Mouse (Mus musculus) CH12.LX (cell line): ENCODE measurements at regions not wholly inside any gene's neighbourhood (a gene's known extent, or its start where the extent isn't known, plus 50 kb on each side); places are given as distances from the start of the nearest gene placed in this dataset.
A peak's percentile ranks its signal among the peaks of the same experiment; 100 is the strongest.

Experiments
- DNase-seq: peaks from one replicate; pipeline ENCODE4 v3.0.0-alpha.2; 2013; ENCODE audit errors: extremely low read depth
- H3K27ac ChIP-seq: 2 replicates; pipeline ENCODE4 v1.5.1; 2012; ENCODE audit warnings: low read depth, mild to moderate bottlenecking, control low read depth, moderate library complexity; ENCODE audit not compliant: insufficient read depth
- H3K27me3 ChIP-seq: replicated peaks from 2 replicates; pipeline ENCODE3; 2012; ENCODE audit warnings: inconsistent platforms
- H3K36me3 ChIP-seq, 2 experiments: replicated peaks in 1 of 2; 2 replicates each; pipeline versions ENCODE3 to v1.6.1; 2012; ENCODE audit warnings: inconsistent platforms in 1 of 2, low read length in 1 of 2, mild to moderate bottlenecking in 1 of 2, mixed read lengths in 1 of 2, moderate library complexity in 1 of 2; ENCODE audit not compliant: control insufficient read depth in 1 of 2, insufficient read depth in 1 of 2
- H3K4me1 ChIP-seq, 2 experiments: 2 replicates each; pipeline ENCODE4 v1.6.1; 2012; ENCODE audit warnings: inconsistent platforms in 1 of 2, moderate library complexity in 1 of 2; ENCODE audit not compliant: insufficient read depth in 2 of 2, control insufficient read depth in 1 of 2
- H3K4me2 ChIP-seq: 2 replicates; pipeline ENCODE4 v1.6.1; 2012; ENCODE audit warnings: low read depth, mild to moderate bottlenecking, control low read depth; ENCODE audit not compliant: poor library complexity, insufficient read depth, severe bottlenecking
- H3K4me3 ChIP-seq, 3 experiments: fragments of 150-350 bp in 1 of 3; sonication (generic) in 1 of 3; replicated peaks in 1 of 3; 2 replicates each; pipeline versions ENCODE3 to v1.5.1; 2011 to 2012; ENCODE audit warnings: low read depth in 2 of 3, low read length in 2 of 3, mild to moderate bottlenecking in 2 of 3, moderate library complexity in 2 of 3, control low read depth in 1 of 3, improper control_type of control experiment in 1 of 3, inconsistent platforms in 1 of 3, mixed read lengths in 1 of 3; ENCODE audit not compliant: poor library complexity in 1 of 3
- H3K79me2 ChIP-seq: replicated peaks from 2 replicates; pipeline ENCODE4 v1.6.1; 2012; ENCODE audit warnings: mild to moderate bottlenecking, moderate library complexity; ENCODE audit not compliant: control insufficient read depth, poor library complexity, insufficient read depth, severe bottlenecking; ENCODE audit errors: extremely low read depth
- H3K9ac ChIP-seq: 2 replicates; pipeline ENCODE4 v1.6.1; 2012; ENCODE audit warnings: low read depth, mild to moderate bottlenecking, control low read depth, moderate library complexity; ENCODE audit not compliant: insufficient read depth
- H3K9me3 ChIP-seq: replicated peaks from 2 replicates; pipeline ENCODE3; 2012; ENCODE audit warnings: low read length, inconsistent platforms, mixed read lengths
- BHLHE40 ChIP-seq: IDR thresholded peaks from 2 replicates; pipeline ENCODE4 v1.6.1; 2011; ENCODE audit warnings: mild to moderate bottlenecking, low read depth, low read length, improper control_type of control experiment
- CHD1 ChIP-seq: IDR thresholded peaks from 2 replicates; pipeline ENCODE4 v1.6.1; 2012; ENCODE audit warnings: low read depth, low read length, improper control_type of control experiment, inconsistent platforms
- CHD2 ChIP-seq: IDR thresholded peaks from 2 replicates; pipeline ENCODE4 v1.6.1; 2011; ENCODE audit warnings: low read length, improper control_type of control experiment
- ELF1 ChIP-seq: IDR thresholded peaks from 2 replicates; pipeline ENCODE4 v1.6.1; 2014; ENCODE audit warnings: low read depth, mild to moderate bottlenecking, inconsistent platforms, low read length, improper control_type of control experiment
- EP300 ChIP-seq: IDR thresholded peaks from 2 replicates; pipeline ENCODE4 v1.6.1; 2011; ENCODE audit warnings: low read length, improper control_type of control experiment
- ETS1 ChIP-seq: conservative IDR thresholded peaks from 2 replicates; pipeline ENCODE4 v1.6.1; 2012; ENCODE audit warnings: low read depth, mild to moderate bottlenecking, inconsistent platforms, low read length, improper control_type of control experiment, moderate library complexity
- HCFC1 ChIP-seq: IDR thresholded peaks from 2 replicates; pipeline ENCODE4 v1.6.1; 2012; ENCODE audit warnings: low read depth, mild to moderate bottlenecking, inconsistent platforms, low read length, improper control_type of control experiment
- JUN ChIP-seq: IDR thresholded peaks from 2 replicates; pipeline ENCODE4 v1.6.1; 2011; ENCODE audit warnings: low read depth, mild to moderate bottlenecking, low read length, improper control_type of control experiment, moderate library complexity; ENCODE audit not compliant: insufficient read depth
- JUND ChIP-seq: conservative IDR thresholded peaks from 2 replicates; pipeline ENCODE4 v1.6.1; 2011; ENCODE audit warnings: low read depth, low read length, improper control_type of control experiment
- MAFK ChIP-seq: IDR thresholded peaks from 2 replicates; pipeline ENCODE4 v1.6.1; 2011; ENCODE audit warnings: low read length, improper control_type of control experiment; ENCODE audit not compliant: insufficient replicate concordance
- MAX ChIP-seq: IDR thresholded peaks from 2 replicates; pipeline ENCODE4 v1.6.1; 2011; ENCODE audit warnings: low read length, improper control_type of control experiment
- MAZ ChIP-seq: IDR thresholded peaks from 2 replicates; pipeline ENCODE4 v1.6.1; 2012; ENCODE audit warnings: low read depth, mild to moderate bottlenecking, inconsistent platforms, low read length, improper control_type of control experiment, moderate library complexity
- MEF2A ChIP-seq: IDR thresholded peaks from 2 replicates; pipeline ENCODE4 v1.6.1; 2014; ENCODE audit warnings: low read depth, mild to moderate bottlenecking, inconsistent platforms, low read length, improper control_type of control experiment, borderline replicate concordance
- MXI1 ChIP-seq: IDR thresholded peaks from 2 replicates; pipeline ENCODE4 v1.6.1; 2011; ENCODE audit warnings: mild to moderate bottlenecking, low read depth, low read length, improper control_type of control experiment
- MYC ChIP-seq: IDR thresholded peaks from 2 replicates; pipeline ENCODE4 v1.6.1; 2011; ENCODE audit warnings: low read depth, mild to moderate bottlenecking, improper control_type of control experiment, low read length
- NRF1 ChIP-seq: IDR thresholded peaks from 2 replicates; pipeline ENCODE4 v1.6.1; 2014; ENCODE audit warnings: low read depth, mild to moderate bottlenecking, inconsistent platforms, low read length, improper control_type of control experiment, moderate library complexity
- SIN3A ChIP-seq: IDR thresholded peaks from 2 replicates; pipeline ENCODE4 v1.6.1; 2012; ENCODE audit warnings: low read length, improper control_type of control experiment, inconsistent platforms
- SMC3 ChIP-seq: IDR thresholded peaks from 2 replicates; pipeline ENCODE4 v1.6.1; 2011; ENCODE audit warnings: low read depth, low read length, improper control_type of control experiment
- TBP ChIP-seq: conservative IDR thresholded peaks from 2 replicates; pipeline ENCODE4 v1.6.1; 2011; ENCODE audit warnings: low read depth, low read length, improper control_type of control experiment
- TCF12 ChIP-seq: IDR thresholded peaks from 2 replicates; pipeline ENCODE4 v1.6.1; 2014; ENCODE audit warnings: low read depth, mild to moderate bottlenecking, inconsistent platforms, low read length, improper control_type of control experiment
- UBTF ChIP-seq: IDR thresholded peaks from 2 replicates; pipeline ENCODE4 v1.6.1; 2012; ENCODE audit warnings: low read depth, mild to moderate bottlenecking, inconsistent platforms, low read length, improper control_type of control experiment, moderate library complexity
- USF1 ChIP-seq: IDR thresholded peaks from 2 replicates; pipeline ENCODE4 v1.6.1; 2014; ENCODE audit warnings: low read depth, mild to moderate bottlenecking, inconsistent platforms, low read length, improper control_type of control experiment
- USF2 ChIP-seq: conservative IDR thresholded peaks from 2 replicates; pipeline ENCODE4 v1.6.1; 2011; ENCODE audit warnings: low read depth, low read length, improper control_type of control experiment
- ZC3H11A ChIP-seq: IDR thresholded peaks from 2 replicates; pipeline ENCODE4 v1.6.1; 2012; ENCODE audit warnings: low read depth, mild to moderate bottlenecking, inconsistent platforms, low read length, improper control_type of control experiment
- ZNF384 ChIP-seq: IDR thresholded peaks from 2 replicates; pipeline ENCODE4 v1.6.1; 2012; ENCODE audit warnings: low read depth, low read length, improper control_type of control experiment, inconsistent platforms
- dilution Hi-C: fragments of 300-500 bp; cut with MboI; formaldehyde crosslinking; loops from 2 replicates; pipeline ENCODE4 v1.14.3; 2020; ENCODE audit warnings: low sequenced_read_pairs; ENCODE audit not compliant: extremely low pct_unique_long_range_greater_than_20kb, extremely low pct_ligation_motif_present
- in situ Hi-C: fragments of 300-500 bp; cut with MboI; formaldehyde crosslinking; loops from 3 replicates; pipeline ENCODE4 v1.14.3; 2019; ENCODE audit warnings: low sequenced_read_pairs, low pct_ligation_motif_present, low pct_unique_long_range_greater_than_20kb, mixed read lengths

- in situ Hi-C loops (loop anchor here (10.0 to 25.0 kb wide), 5 partner anchors 68 to 1025 kb away; partner anchors contain the start of genes Efcab11, Kcnk13, Psmc1 and Tdp1), dilution Hi-C loops (no loop called here)
- TF ChIP-seq USF2 (no peak), MAZ (no peak), CHD1 (no peak), UBTF (no peak), SMC3 (no peak)
- Histone ChIP-seq H3K4me3 (no peak overlapping the region), H3K79me2 (no peaks in the 10 kb centered on the region), H3K9ac (no peak overlapping the region), H3K4me2 (no peak overlapping the region), H3K4me1 (peaks cover 2 to 14% of the 10 kb centered on the region in 2 experiments; a peak in 2 of 4 replicates), H3K27me3 (peaks cover 2% of the 10 kb centered on the region), H3K27ac (no peak overlapping the region), H3K9me3 (no peaks in the 10 kb centered on the region), H3K36me3 (no peaks in the 10 kb centered on the region)
- DNase-seq, result no peak
Measured at GRCm38 (mm10) chr12:99087286-99087685, 166.9 kb downstream of the Ttc8 start.

- no peak overlapping the region for H3K9ac ChIP-seq
- peak; percentile 48 for DNase-seq
- no peak overlapping the region for H3K4me2 ChIP-seq
- H3K36me3 ChIP-seq, result no peaks in the 10 kb centered on the region
- no peak overlapping the region for H3K4me3 ChIP-seq
- H3K27ac ChIP-seq, result no peak overlapping the region
- no peaks in the 10 kb centered on the region for H3K79me2 ChIP-seq
- dilution Hi-C loops, result no loop called here
- H3K4me1 ChIP-seq, result peaks cover 13 to 47% of the 10 kb centered on the region in 2 experiments; a peak in 3 of 4 replicates
- TF ChIP-seq EP300 (peak; percentile 52), SIN3A (no peak), JUND (no peak), ZC3H11A (no peak), TCF12 (0 out of 2 replicates have a peak, but pooled peaks have one; percentile 27)
- in situ Hi-C loops, result loop anchor here (10.0 to 25.0 kb wide), 4 partner anchors 303 to 1021 kb away; partner anchors contain the start of genes Efcab11, Psmc1 and Tdp1
- no peaks in the 10 kb centered on the region for H3K9me3 ChIP-seq
- H3K27me3 ChIP-seq, result peaks cover 2% of the 10 kb centered on the region
Measured at GRCm38 (mm10) chr12:99091770-99092169, 171.4 kb downstream of the Ttc8 start.

GRCm38 (mm10) chr12:99093151-99093550 lies 172.8 kb downstream of the Ttc8 start:
- Histone ChIP-seq H3K9ac (no peak overlapping the region), H3K4me1 (peaks cover 13 to 53% of the 10 kb centered on the region in 2 experiments; a peak in 3 of 4 replicates), H3K9me3 (no peaks in the 10 kb centered on the region), H3K4me3 (no peak overlapping the region), H3K36me3 (no peaks in the 10 kb centered on the region), H3K27ac (no peak overlapping the region), H3K79me2 (no peaks in the 10 kb centered on the region), H3K4me2 (no peak overlapping the region), H3K27me3 (peaks cover 2% of the 10 kb centered on the region)
- dilution Hi-C loops, result no loop called here
- peak; percentile 86 for DNase-seq
- in situ Hi-C loops, result loop anchor here (10.0 to 25.0 kb wide), 4 partner anchors 302 to 1019 kb away; partner anchors contain the start of genes Efcab11, Psmc1 and Tdp1
- no peak for TF ChIP-seq USF1
- 0 out of 2 replicates have a peak, but pooled peaks have one; percentile 5 for TF ChIP-seq MAX
- no peak for TF ChIP-seq ZC3H11A
- no peak for TF ChIP-seq CHD2
- TF ChIP-seq JUN, result no peak
- no peak for TF ChIP-seq MAZ
- TF ChIP-seq EP300, result 0 out of 2 replicates have a peak, but pooled peaks have one; percentile 42
- TF ChIP-seq MEF2A, result no peak
- TF ChIP-seq MAFK, result 0 out of 2 replicates have a peak, but pooled peaks have one; percentile 45
- TF ChIP-seq CHD1, result no peak
- TF ChIP-seq HCFC1, result no peak
- TF ChIP-seq ETS1, result no peak
- no peak for TF ChIP-seq MYC
- no peak for TF ChIP-seq ZNF384
- TF ChIP-seq NRF1, result no peak
- no peak for TF ChIP-seq ELF1
- no peak for TF ChIP-seq TBP
- no peak for TF ChIP-seq MXI1
- TF ChIP-seq BHLHE40, result no peak
